Mouse (Mus musculus) gastrocnemius, adult 8-10 months (tissue): Measurements from ENCODE around the gene Mrtfa. TPM values are rescaled to one million over a fixed set of nuclear protein-coding genes. Genes with fewer than 3 reads are reported as not detected.

ENCODE experiments used
- DNase-seq, 2 experiments: peaks; one replicate each; pipeline ENCODE4 v3.0.0; 2022; ENCODE audit warnings: low spot score in 2 of 2
- total RNA-seq, 4 experiments: library from RNA; stranded (reverse); gene quantifications; 2 replicates each; pipeline ENCODE4 v1.2.4; 2022

Mrtfa gene
- total RNA-seq, 4 experiments from 2014 or later = 13.8 to 23.9 (median 17.8) TPM

DNA sequence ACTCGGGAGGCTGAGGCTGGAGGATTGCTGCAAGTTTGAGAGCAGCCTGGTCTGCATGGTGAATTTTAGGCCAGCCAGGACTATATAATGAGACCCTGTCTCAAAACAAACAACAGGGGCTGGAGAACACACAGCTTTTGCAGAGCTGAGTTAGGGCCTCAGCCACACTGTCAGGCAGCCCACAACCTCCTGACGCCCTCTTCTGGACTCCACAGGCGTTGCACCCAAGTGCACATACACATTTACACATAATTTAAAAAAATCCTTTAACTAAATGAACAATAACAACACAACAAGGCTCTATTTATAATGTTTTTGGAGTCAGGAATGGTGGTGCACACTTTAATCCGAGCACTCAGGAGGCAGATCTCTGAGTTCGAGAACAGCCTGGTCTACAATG lies 7.9 kb upstream of the Mrtfa start:
- no peak for DNase-seq

DNA sequence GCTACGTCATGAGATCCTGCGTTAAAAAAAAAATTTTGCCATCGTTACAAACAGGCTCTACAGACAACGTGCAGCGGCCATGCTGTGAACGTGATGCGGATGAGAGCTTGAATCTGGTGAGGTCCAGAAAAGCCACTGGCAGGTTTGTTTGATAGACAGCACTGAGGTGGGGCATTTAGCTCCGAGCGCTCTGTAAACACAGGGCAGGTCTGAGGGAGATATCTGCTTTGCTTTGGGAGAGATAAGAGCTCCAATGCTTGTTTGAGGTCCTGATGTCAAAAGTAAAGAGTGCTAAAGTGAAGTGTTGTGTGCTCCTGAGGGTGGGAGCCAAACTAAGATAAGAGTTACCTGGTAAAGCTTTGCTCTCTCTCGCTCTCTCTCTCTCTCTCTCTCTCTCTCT lies 6.6 kb upstream of the Mrtfa start:
- no peak for DNase-seq

DNA sequence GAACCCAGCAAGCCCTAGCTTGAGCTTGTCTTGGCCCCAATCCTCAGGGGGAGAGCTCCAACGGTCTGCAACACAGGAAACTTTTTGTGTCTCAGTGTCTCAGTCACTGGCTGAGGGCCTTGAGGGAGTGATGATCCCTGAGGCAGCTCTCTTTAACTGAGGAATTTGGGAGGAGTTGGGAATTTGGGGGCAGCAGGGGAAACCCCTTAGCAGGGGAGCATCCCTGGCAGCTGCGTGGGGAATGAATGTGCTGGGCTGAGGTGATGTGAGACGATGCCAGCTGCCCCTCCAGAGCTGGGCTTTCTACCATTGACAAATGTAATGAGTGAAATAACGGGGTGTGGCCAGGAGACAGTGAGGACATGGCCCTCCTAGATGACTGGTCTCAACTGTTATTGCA lies 4.9 kb upstream of the Mrtfa start:
- no peak for DNase-seq

- DNase-seq = no peak
Measured at GRCm38 (mm10) chr15:81194791-81195190, 4.2 kb upstream of the Mrtfa start.

GRCm38 (mm10) chr15:81192858-81193257 lies 2.3 kb upstream of the Mrtfa start:
- no peak for DNase-seq

DNA sequence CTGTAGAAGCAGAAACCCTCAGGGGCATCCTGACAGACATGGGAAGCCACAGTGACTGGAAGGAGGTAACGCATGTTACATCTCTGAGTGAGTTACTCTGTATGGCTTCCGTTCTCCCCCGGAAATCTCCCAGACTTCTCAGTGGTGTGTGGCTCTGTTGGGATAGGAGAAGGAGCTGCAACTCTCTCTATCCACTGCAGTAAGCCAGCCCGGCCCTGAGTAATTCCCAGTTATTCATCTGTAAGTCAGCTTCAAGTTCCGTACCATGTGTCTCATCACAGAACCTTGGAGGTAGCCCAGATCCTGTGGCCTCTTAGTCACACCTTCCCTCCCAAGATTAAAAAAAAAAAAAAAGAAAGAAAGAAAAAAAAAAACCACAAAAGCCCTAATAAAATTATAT lies 1.8 kb upstream of the Mrtfa start:
- DNase-seq = no peak

DNA sequence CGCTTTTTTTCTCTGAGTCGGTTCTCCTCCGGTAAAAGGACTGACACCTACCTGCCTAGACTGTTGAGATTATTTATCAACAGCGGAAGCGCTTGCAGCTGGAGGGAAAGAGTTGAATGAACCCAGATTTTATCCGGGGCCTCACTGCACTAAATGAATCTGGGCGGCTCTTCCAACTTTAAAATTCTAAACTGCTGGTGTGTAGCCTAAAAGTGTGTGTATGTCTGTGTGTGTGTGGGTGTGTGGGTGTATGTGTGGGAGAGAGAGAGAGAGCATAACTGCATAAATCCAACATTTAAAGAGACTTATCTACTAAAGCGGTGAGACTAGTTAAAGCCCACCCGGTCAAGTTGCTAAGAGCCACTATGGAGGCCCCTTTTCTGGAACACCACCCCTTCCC lies 746 bp upstream of the Mrtfa start:
- no peak for DNase-seq

- DNase-seq = peak in 1 of 2 experiments; percentile 13
Measured at GRCm38 (mm10) chr15:81190011-81190629, 437 bp downstream of the Mrtfa start.

- DNase-seq = no peak
Measured at GRCm38 (mm10) chr15:81189061-81189460, 1.5 kb downstream of the Mrtfa start.

DNA sequence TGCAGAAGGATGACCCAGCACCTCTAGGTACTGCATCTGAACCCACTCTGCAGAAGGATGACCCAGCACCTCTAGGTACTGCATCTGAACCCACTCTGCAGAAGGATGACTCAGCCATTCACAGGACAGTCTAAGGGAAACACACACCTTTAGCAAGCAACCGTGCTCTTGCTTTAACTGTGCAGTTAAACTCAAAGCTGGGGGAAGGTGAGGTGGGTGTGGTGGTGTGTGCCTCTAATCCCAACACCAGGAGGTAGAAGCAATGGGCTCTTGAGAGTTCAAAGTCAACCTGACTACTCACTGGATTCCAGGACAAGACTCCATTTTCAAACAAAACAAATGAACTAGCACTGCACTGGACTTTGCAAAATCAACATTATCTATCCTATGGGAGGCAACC lies 5.6 kb downstream of the Mrtfa start:
- no peak for DNase-seq

DNA sequence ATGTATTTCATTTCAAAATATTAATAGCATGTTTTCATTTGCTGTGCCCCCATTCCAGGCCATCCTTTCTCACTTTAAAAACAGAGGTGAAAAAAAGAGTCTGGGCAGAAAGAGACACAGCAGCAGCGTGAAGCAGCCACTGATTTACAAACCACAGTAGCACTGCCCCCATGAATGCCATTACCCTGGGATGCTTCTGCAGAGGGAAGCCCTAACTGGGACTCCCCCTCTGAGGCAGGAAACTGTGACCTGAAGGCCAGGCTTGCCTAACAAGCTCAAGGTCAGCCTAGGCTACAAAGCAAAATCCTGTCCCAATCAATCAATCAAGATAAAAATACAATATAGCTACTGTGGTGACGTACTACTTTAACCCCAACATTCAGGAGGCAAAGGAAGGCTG lies 9.3 kb downstream of the Mrtfa start:
- DNase-seq = no peak

DNA sequence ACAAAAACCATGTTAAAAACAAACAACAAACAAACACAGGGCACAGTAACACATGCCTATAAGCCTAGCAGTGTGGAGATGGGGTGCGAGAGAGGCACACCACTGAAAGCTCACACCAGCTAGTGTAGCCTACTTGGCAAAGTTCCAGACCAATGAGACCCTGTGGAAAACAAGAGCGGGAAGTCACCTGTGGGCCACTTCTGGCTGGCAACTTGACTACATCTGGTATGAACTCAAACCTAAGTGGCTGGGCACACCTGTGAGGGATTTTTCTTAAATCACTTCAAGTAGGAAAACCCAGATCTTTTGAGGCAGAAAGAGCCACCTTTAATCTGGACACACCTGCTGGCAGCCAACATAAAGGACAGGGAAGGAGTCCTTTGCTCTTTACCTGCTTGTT lies 11.0 kb downstream of the Mrtfa start:
- DNase-seq = no peak

GRCm38 (mm10) chr15:81178703-81179102 lies 11.9 kb downstream of the Mrtfa start:
- no peak for DNase-seq

- DNase-seq = no peak
Measured at GRCm38 (mm10) chr15:81177860-81178259, 12.7 kb downstream of the Mrtfa start.

DNA sequence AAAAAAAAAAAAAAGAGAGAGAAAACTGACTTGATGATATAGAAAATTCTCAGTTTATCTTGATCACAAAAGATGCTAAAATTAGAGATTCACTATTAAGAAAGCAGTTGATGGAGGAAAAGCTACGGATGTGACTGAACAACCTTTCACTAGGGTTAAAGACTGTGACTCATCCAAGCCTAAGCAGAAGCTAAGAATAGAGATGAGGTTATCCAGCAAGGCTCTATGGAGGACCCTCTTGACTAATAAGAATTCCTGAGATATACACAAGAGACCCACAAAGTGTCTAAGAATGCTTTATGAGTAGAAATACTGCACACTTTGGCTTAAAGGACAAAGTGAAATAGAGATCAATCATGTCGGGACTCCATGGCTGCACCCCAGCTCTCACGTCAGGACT lies 14.9 kb downstream of the Mrtfa start:
- DNase-seq = no peak

GRCm38 (mm10) chr15:81172259-81172658 lies 18.3 kb downstream of the Mrtfa start:
- DNase-seq = no peak

GRCm38 (mm10) chr15:81168735-81169134 lies 21.8 kb downstream of the Mrtfa start:
- no peak for DNase-seq

GRCm38 (mm10) chr15:81167831-81168230 lies 22.7 kb downstream of the Mrtfa start:
- DNase-seq = no peak

DNA sequence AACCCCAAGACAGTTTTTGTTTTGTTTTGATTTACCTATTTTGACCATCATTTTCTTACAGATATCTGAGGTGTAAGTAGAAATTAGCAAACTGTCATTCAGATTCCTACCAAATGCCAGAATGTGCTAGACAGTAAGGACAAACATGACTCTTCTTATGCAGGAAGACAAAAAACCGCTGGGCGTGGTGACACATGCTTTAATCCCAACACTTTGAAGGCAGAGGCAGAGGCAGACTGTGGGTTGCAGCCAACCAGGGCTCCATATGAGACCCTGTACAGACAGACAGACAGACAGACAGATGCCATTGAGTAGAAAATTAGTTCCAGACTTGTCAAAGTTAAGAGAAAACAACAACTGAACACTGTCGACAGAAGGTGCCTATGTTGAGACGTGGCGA lies 24.3 kb downstream of the Mrtfa start:
- no peak for DNase-seq

DNA sequence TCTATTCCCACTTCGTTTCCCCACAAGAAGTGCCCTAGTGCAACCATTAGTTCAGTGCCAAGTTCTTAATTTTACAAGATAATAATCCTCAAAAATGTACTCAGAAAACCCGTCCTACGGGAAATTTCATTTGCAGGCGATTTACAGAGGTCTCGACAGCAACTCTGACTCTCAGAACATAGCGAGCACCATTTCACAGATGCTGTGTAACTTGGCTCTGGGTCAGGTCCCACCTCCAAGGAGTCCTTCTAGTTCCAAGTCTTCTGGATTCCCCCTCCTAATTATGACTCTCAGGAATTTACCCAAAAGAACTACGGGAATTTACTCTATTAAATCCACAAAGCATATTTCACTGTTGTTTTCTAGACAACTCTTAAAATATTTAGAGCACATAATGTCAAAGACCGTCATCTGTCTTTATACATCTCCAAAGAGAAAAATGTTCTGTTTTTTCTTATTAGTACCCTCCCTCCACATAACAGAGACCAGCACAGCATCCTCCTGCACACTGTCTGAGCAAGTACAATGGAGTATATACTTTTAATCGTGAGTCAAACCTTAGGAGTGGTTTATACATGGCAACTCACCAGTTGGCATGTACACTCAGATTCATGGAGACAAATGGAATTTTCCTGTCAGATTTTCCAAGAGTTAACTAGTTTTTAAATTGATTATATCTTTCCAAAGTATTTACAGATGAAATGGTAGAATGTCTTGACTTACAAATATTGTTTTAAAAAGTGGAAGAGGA lies 25.8 kb downstream of the Mrtfa start:
- no peak for DNase-seq

- no peak for DNase-seq
Measured at GRCm38 (mm10) chr15:81161571-81161970, 29.0 kb downstream of the Mrtfa start.

- DNase-seq = no peak
Measured at GRCm38 (mm10) chr15:81160677-81161076, 29.9 kb downstream of the Mrtfa start.

GRCm38 (mm10) chr15:81159212-81159611 lies 31.3 kb downstream of the Mrtfa start:
- DNase-seq = no peak
